12 mouse cellular contexts compared by ENCODE assay signal in genomic region chr7:114834504-114834903, GRCm38 (mm10).
"Had no signal": no experiment of that assay in that cellular context is flagged by ENCODE, and none has a peak within 500 bp of the region (broad histone marks: within the 10 kb centered on the region; RNA-seq: fewer than 3 reads in every experiment).

No protein-coding gene starts in this region.

- H3K9me3 ChIP-seq: kidney, embryonic 15.5 days; liver, embryonic 13.5 days had no signal

- H3K9ac ChIP-seq: kidney, embryonic 15.5 days; liver, embryonic 13.5 days had no signal

- H3K27ac ChIP-seq: kidney, embryonic 15.5 days; left cerebral cortex, adult 2 months; liver, embryonic 13.5 days had no signal

- H3K27me3 ChIP-seq: kidney, embryonic 15.5 days; liver, embryonic 13.5 days had no signal

- H3K4me3 ChIP-seq: kidney, embryonic 15.5 days; left cerebral cortex, adult 2 months; liver, embryonic 13.5 days had no signal

- H3K4me1 ChIP-seq: kidney, embryonic 15.5 days; liver, embryonic 13.5 days had no signal

- H3K36me3 ChIP-seq: kidney, embryonic 15.5 days; liver, embryonic 13.5 days had no signal

- DNase-seq: kidney, postnatal 10 days; kidney, postnatal 36 days; layer of hippocampus, postnatal 36 days; liver, embryonic 13.5 days; lung, adult 2 months; lung, postnatal 14 days; lung, postnatal 4 days; midbrain, embryonic 14.5 days; thymus, postnatal 25 days had no signal

- H3K4me2 ChIP-seq: kidney, embryonic 15.5 days; liver, embryonic 13.5 days; midbrain, embryonic 11.5 days had no signal
